Mouse (Mus musculus) erythroblast, embryonic 14.5 days (primary cell): ENCODE measurements around the gene Tmem132d. TPM values are rescaled to one million over a fixed set of nuclear protein-coding genes. Genes with fewer than 3 reads are reported as not detected.

ENCODE experiments used
- H3K27me3 ChIP-seq: 2 replicates; pipeline ENCODE4 v1.6.1; 2012; ENCODE audit warnings: inconsistent platforms; ENCODE audit not compliant: control insufficient read depth
- H3K36me3 ChIP-seq: 2 replicates; pipeline ENCODE4 v1.6.1; 2012; ENCODE audit warnings: mild to moderate bottlenecking, inconsistent platforms; ENCODE audit not compliant: control insufficient read depth
- H3K4me1 ChIP-seq: 2 replicates; pipeline ENCODE4 v1.6.1; 2012; ENCODE audit warnings: inconsistent platforms; ENCODE audit not compliant: control insufficient read depth
- H3K4me3 ChIP-seq: replicated peaks from 2 replicates; pipeline ENCODE3; 2012; ENCODE audit warnings: moderate library complexity, mild to moderate bottlenecking, inconsistent platforms
- H3K9me3 ChIP-seq: 2 replicates; pipeline ENCODE4 v1.6.1; 2012; ENCODE audit warnings: low read length, inconsistent platforms, mixed read lengths; ENCODE audit not compliant: control insufficient read depth
- GATA1 ChIP-seq: IDR thresholded peaks from 2 replicates; pipeline ENCODE4 v1.6.1; 2012; ENCODE audit warnings: low read length, inconsistent platforms, mixed read lengths
- TAL1 ChIP-seq: IDR thresholded peaks from 3 replicates; pipeline ENCODE4 v1.6.1; 2012; ENCODE audit warnings: low read length, inconsistent platforms, mixed read lengths
- polyA plus RNA-seq: library from polyadenylated mRNA; stranded (reverse); fragments of >175 nt; gene quantifications from 2 replicates; pipeline ENCODE4 v1.2.3, GENCODE M21; 2012

Tmem132d gene
- polyA plus RNA-seq, 1 experiment, result not detected

DNA sequence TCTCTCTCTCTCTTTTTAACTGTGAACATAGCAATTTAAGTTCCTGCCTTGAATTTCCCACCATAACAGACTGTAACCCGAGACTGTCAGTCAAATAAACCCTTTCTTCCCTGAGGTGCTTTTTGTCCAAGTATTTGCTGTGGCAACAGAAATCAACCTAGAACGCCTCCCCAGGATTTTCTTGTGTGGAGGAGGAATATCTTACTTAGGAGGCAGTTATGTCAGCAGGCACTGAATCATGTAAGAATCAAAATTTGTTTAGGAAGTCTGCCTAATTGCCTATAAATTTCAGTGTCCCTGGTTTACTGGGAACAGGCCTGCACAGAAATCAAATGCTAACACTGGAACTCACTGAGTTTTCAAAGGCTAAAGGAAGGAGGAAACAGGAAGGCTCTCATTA is 522.5 kb downstream of the Tmem132d start:
- peaks cover 48% of the 10 kb centered on the region for H3K9me3 ChIP-seq
- no peaks in the 10 kb centered on the region for H3K36me3 ChIP-seq
- no peak for TF ChIP-seq GATA1
- TF ChIP-seq TAL1, result no peak
- H3K4me1 ChIP-seq, result no peaks in the 10 kb centered on the region
- no peaks in the 10 kb centered on the region for H3K27me3 ChIP-seq
- no peak overlapping the region for H3K4me3 ChIP-seq

DNA sequence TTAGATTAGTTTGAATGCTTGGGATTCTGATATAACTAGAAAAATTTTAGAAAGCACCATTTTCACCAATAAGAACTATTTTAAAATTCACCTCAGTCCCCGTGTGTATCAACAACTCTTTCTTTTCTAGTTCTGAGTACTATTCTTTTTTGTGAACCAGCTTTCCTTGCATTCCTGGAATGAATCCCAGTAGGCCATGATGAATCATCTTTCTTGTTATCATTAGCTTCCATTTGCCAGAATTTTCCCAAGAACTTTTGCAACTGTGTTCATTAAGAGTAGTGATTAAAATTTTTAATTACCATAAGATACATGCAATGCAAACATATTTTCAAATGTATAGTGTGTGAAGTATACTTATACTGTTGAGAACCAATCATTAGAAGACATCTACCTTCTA is 537.7 kb downstream of the Tmem132d start:
- Histone ChIP-seq H3K27me3 (no peaks in the 10 kb centered on the region), H3K4me3 (no peak overlapping the region), H3K4me1 (no peaks in the 10 kb centered on the region), H3K36me3 (no peaks in the 10 kb centered on the region), H3K9me3 (peaks cover 37% of the 10 kb centered on the region)
- TF ChIP-seq GATA1, result no peak
- TF ChIP-seq TAL1, result no peak

- no peaks in the 10 kb centered on the region for H3K27me3 ChIP-seq
- H3K4me1 ChIP-seq, result no peaks in the 10 kb centered on the region
- H3K4me3 ChIP-seq, result no peak overlapping the region
- H3K9me3 ChIP-seq, result peaks cover 63% of the 10 kb centered on the region
- no peaks in the 10 kb centered on the region for H3K36me3 ChIP-seq
- TF ChIP-seq GATA1, result no peak
- no peak for TF ChIP-seq TAL1
These were observed 547.0 kb downstream of the Tmem132d start for GRCm38 (mm10) chr5:127885566-127886505.

- TF ChIP-seq TAL1 (no peak), GATA1 (no peak)
- Histone ChIP-seq H3K27me3 (no peaks in the 10 kb centered on the region), H3K4me3 (no peak overlapping the region), H3K9me3 (peaks cover 40% of the 10 kb centered on the region), H3K4me1 (no peaks in the 10 kb centered on the region), H3K36me3 (no peaks in the 10 kb centered on the region)
These were observed 549.9 kb downstream of the Tmem132d start for GRCm38 (mm10) chr5:127883021-127883420.

- H3K4me3 ChIP-seq, result no peak overlapping the region
- no peaks in the 10 kb centered on the region for H3K27me3 ChIP-seq
- no peaks in the 10 kb centered on the region for H3K36me3 ChIP-seq
- H3K4me1 ChIP-seq, result no peaks in the 10 kb centered on the region
- TF ChIP-seq GATA1, result no peak
- TF ChIP-seq TAL1, result no peak
- H3K9me3 ChIP-seq, result peaks cover 40% of the 10 kb centered on the region
These were observed 558.4 kb downstream of the Tmem132d start for GRCm38 (mm10) chr5:127874461-127874860.

GRCm38 (mm10) chr5:127865157-127865556 is 567.7 kb downstream of the Tmem132d start:
- peaks cover 57% of the 10 kb centered on the region for H3K9me3 ChIP-seq
- H3K4me1 ChIP-seq, result no peaks in the 10 kb centered on the region
- no peaks in the 10 kb centered on the region for H3K27me3 ChIP-seq
- no peaks in the 10 kb centered on the region for H3K36me3 ChIP-seq
- H3K4me3 ChIP-seq, result no peak overlapping the region
- TF ChIP-seq GATA1, result no peak
- no peak for TF ChIP-seq TAL1

DNA sequence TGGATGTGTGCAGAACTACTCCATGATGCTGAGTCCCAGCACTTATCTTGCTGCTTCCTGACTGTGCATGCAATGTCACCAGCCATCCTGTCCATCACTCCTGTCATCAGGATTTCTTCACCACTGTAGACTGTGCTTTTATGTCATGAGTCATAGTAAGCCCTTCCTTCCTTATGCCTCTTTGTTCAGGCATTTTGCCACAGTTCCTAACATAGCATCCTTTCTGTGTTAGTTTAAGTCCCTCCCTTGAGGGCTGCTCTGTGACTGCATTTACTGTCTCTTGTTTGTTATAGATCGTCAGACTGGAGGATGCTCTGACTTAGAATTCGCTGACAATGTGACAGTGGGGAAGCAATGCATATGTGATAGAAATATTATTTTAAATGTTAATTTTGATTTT is 573.2 kb downstream of the Tmem132d start:
- Histone ChIP-seq H3K4me1 (no peaks in the 10 kb centered on the region), H3K4me3 (no peak overlapping the region), H3K9me3 (peaks cover 42% of the 10 kb centered on the region), H3K27me3 (no peaks in the 10 kb centered on the region), H3K36me3 (no peaks in the 10 kb centered on the region)
- TF ChIP-seq TAL1 (no peak), GATA1 (no peak)

- TF ChIP-seq GATA1 (no peak), TAL1 (no peak)
- H3K36me3 ChIP-seq, result no peaks in the 10 kb centered on the region
- no peak overlapping the region for H3K4me3 ChIP-seq
- no peaks in the 10 kb centered on the region for H3K27me3 ChIP-seq
- peaks cover 40% of the 10 kb centered on the region for H3K9me3 ChIP-seq
- no peaks in the 10 kb centered on the region for H3K4me1 ChIP-seq
These were observed 580.6 kb downstream of the Tmem132d start for GRCm38 (mm10) chr5:127852305-127852704.

- peaks cover 27% of the 10 kb centered on the region for H3K9me3 ChIP-seq
- H3K4me1 ChIP-seq, result no peaks in the 10 kb centered on the region
- no peak for TF ChIP-seq TAL1
- no peak for TF ChIP-seq GATA1
- no peaks in the 10 kb centered on the region for H3K36me3 ChIP-seq
- H3K27me3 ChIP-seq, result no peaks in the 10 kb centered on the region
- H3K4me3 ChIP-seq, result no peak overlapping the region
These were observed 601.1 kb downstream of the Tmem132d start for GRCm38 (mm10) chr5:127831791-127832190.
